Comparison of ENCODE assay signal across 8 mouse cellular contexts in genomic region chr3:95284062-95284461, GRCm38 (mm10). TPM values are rescaled to one million over a fixed set of nuclear protein-coding genes. Genes with fewer than 3 reads are reported as not detected.
DNase-seq lines count a peak whose midpoint lies in the region; ATAC-seq and TF ChIP-seq lines count a peak whose summit lies in the region.

No protein-coding gene starts in this region.

- no peak for DNase-seq in kidney, adult 2 months
- no peak for DNase-seq in kidney, postnatal 14 days
- no peak for DNase-seq in T-cell, adult 2 months (ENCODE audit: low spot score)
- no peak for DNase-seq in thymus, postnatal 10 days (ENCODE audit: low spot score in 2 of 2)
- DNase-seq in ovary, postnatal 36 days (ENCODE audit: low spot score): no peak

- 7% methylated on average over 1 of the region's 1 CpGs for WGBS in kidney, adult 2 months
- 14% methylated on average over 1 of the region's 1 CpGs for WGBS in hindbrain, embryonic 16.5 days

- TF ChIP-seq CTCF in kidney, adult 2 months (conservative IDR thresholded peaks at IDR 0.05; ENCODE audit: insufficient read depth, insufficient read length, low read depth, low read length): no peak
- no peak for TF ChIP-seq CTCF in cortical plate, adult 2 months (IDR thresholded peaks at IDR 0.05; ENCODE audit: extremely low read depth, insufficient read depth, low read length)

- H3K9me3 ChIP-seq in hindbrain, embryonic 16.5 days (ENCODE audit: control insufficient read depth, low read length): no peaks in the 10 kb centered on the region

- H3K36me3 ChIP-seq in kidney, adult 2 months (ENCODE audit: control insufficient read depth, insufficient read depth, low read length): peaks cover 6% of the 10 kb centered on the region; the same call in 1 of the 2 replicates
- H3K36me3 ChIP-seq in hindbrain, embryonic 16.5 days (ENCODE audit: control insufficient read depth, insufficient read depth, low read length): 0 out of 2 replicates have a peak, but pooled peaks cover 6% of the 10 kb centered on the region
- H3K36me3 ChIP-seq in myocyte (ENCODE audit: control insufficient read depth, insufficient read depth): no peaks in the 10 kb centered on the region

- peak overlapping the region; percentile 85 for H3K9ac ChIP-seq in hindbrain, embryonic 16.5 days (ENCODE audit: low read depth, low read length)

- H3K4me1 ChIP-seq in kidney, adult 2 months (ENCODE audit: control insufficient read depth, insufficient read depth, low read length): peaks cover 40% of the 10 kb centered on the region
- peaks cover 3% of the 10 kb centered on the region for H3K4me1 ChIP-seq in cortical plate, adult 2 months (ENCODE audit: control insufficient read depth, insufficient read depth, low read length)
- H3K4me1 ChIP-seq in hindbrain, embryonic 16.5 days (ENCODE audit: control insufficient read depth, insufficient read depth, low read depth, low read length): peaks cover 18% of the 10 kb centered on the region

- H3K27ac ChIP-seq in kidney, adult 2 months (ENCODE audit: insufficient read depth, low read depth, low read length): peak overlapping the region; percentile 87
- H3K27ac ChIP-seq in cortical plate, adult 2 months (ENCODE audit: insufficient read depth, low read length): no peak overlapping the region
- no peak overlapping the region for H3K27ac ChIP-seq in hindbrain, embryonic 16.5 days (ENCODE audit: low read depth, low read length)

- no peak for ATAC-seq in hindbrain, embryonic 16.5 days

- H3ac ChIP-seq in myocyte (ENCODE audit: control insufficient read depth, insufficient read length): peak overlapping the region; percentile 71

- TF ChIP-seq POLR2A in kidney, adult 2 months (IDR thresholded peaks at IDR 0.05; ENCODE audit: low read depth, low read length): no peak
- no peak for TF ChIP-seq POLR2A in cortical plate, adult 2 months (IDR thresholded peaks at IDR 0.05; ENCODE audit: extremely low read depth, insufficient read depth, low read length)
- no peak for TF ChIP-seq POLR2A in myocyte (IDR thresholded peaks at IDR 0.05; ENCODE audit: insufficient read length, low read depth)

- H3K4me3 ChIP-seq in kidney, adult 2 months (ENCODE audit: insufficient read depth, low read depth, low read length): peak overlapping the region; percentile 74
- H3K4me3 ChIP-seq in cortical plate, adult 2 months (ENCODE audit: insufficient read depth, low read length): peak overlapping the region; percentile 44; the same call in 1 of the 2 replicates
- H3K4me3 ChIP-seq in hindbrain, embryonic 16.5 days (ENCODE audit: low read length): peak overlapping the region; percentile 54
- peak overlapping the region; percentile 84 for H3K4me3 ChIP-seq in myocyte

- H3K4me2 ChIP-seq in hindbrain, embryonic 16.5 days (ENCODE audit: low read length): peak overlapping the region; percentile 91
- peak overlapping the region; percentile 94 for H3K4me2 ChIP-seq in myocyte (ENCODE audit: low read depth)

- peaks cover 20% of the 10 kb centered on the region for H3K79me2 ChIP-seq in myocyte (ENCODE audit: control insufficient read depth, insufficient read depth)

- H3K27me3 ChIP-seq in kidney, adult 2 months (replicated peaks; ENCODE audit: control insufficient read depth, insufficient read depth, low read length): no peaks in the 10 kb centered on the region
- no peaks in the 10 kb centered on the region for H3K27me3 ChIP-seq in hindbrain, embryonic 16.5 days (replicated peaks; ENCODE audit: control insufficient read depth, insufficient read depth, low read length)
- H3K27me3 ChIP-seq in myocyte (ENCODE audit: control insufficient read depth, insufficient read depth, insufficient read length): no peaks in the 10 kb centered on the region

TF ChIP-seq in myocyte, 11 proteins besides CTCF, POLR2A, EP300 and RAD21:
- no peak for TF ChIP-seq MAX (IDR thresholded peaks at IDR 0.05; ENCODE audit: low read depth)
- TF ChIP-seq TCF12 (IDR thresholded peaks at IDR 0.05; ENCODE audit: insufficient read depth, poor library complexity, severe bottlenecking): no peak
- TF ChIP-seq MYOD1 (IDR thresholded peaks at IDR 0.05; ENCODE audit: control insufficient read depth in 1 of 3, insufficient read length in 2 of 3, low read depth in 2 of 3): no peak
- no peak for TF ChIP-seq USF1 (IDR thresholded peaks at IDR 0.05; ENCODE audit: low read depth)
TF ChIP-seq in myocyte: peak in this region for 0.

RNA-seq across cellular contexts. Expression of gene Prune1, which starts 2.2 kb away (rescaled TPM):
- polyA plus RNA-seq in kidney, adult 2 months (2012; rRNA removed): 25.6 and 27.0 TPM in 2 replicates
- 24.8 and 26.2 TPM in 2 replicates for polyA plus RNA-seq in cortical plate, adult 2 months (2012; rRNA removed)
- 77.6 and 79.9 TPM in 2 replicates for polyA plus RNA-seq in hindbrain, embryonic 16.5 days (2015; fragmentation: Nextera tagmentation; extraction: Ambion mirVana)
- polyA plus RNA-seq in myocyte (2012; fragmentation: generic; extraction: Trizol): 43.1 TPM

RNA-seq across cellular contexts. Expression of gene Mindy1, which starts 2.9 kb away (rescaled TPM):
- 120 and 155 TPM in 2 replicates for polyA plus RNA-seq in kidney, adult 2 months (2012; rRNA removed)
- polyA plus RNA-seq in cortical plate, adult 2 months (2012; rRNA removed): 29.6 and 33.9 TPM in 2 replicates
- polyA plus RNA-seq in hindbrain, embryonic 16.5 days (2015; fragmentation: Nextera tagmentation; extraction: Ambion mirVana): 35.8 and 36.3 TPM in 2 replicates
- 33.3 TPM for polyA plus RNA-seq in myocyte (2012; fragmentation: generic; extraction: Trizol)

RNA-seq across cellular contexts. Expression of gene Anxa9, which starts 22.9 kb away (rescaled TPM):
- polyA plus RNA-seq in kidney, adult 2 months (2012; rRNA removed): 5.6 and 6.3 TPM in 2 replicates
- 2.3 and 2.4 TPM in 2 replicates for polyA plus RNA-seq in cortical plate, adult 2 months (2012; rRNA removed)
- polyA plus RNA-seq in hindbrain, embryonic 16.5 days (2015; fragmentation: Nextera tagmentation; extraction: Ambion mirVana): 0.35 TPM in 2 replicates
- polyA plus RNA-seq in myocyte (2012; fragmentation: generic; extraction: Trizol): 1.5 TPM

RNA-seq across cellular contexts. Expression of gene Cers2, which starts 30.5 kb away (rescaled TPM):
- polyA plus RNA-seq in kidney, adult 2 months (2012; rRNA removed): 143 and 173 TPM in 2 replicates
- polyA plus RNA-seq in cortical plate, adult 2 months (2012; rRNA removed): 101 and 110 TPM in 2 replicates
- polyA plus RNA-seq in hindbrain, embryonic 16.5 days (2015; fragmentation: Nextera tagmentation; extraction: Ambion mirVana): 97.4 and 102 TPM in 2 replicates
- 116 TPM for polyA plus RNA-seq in myocyte (2012; fragmentation: generic; extraction: Trizol)

RNA-seq across cellular contexts. Expression of gene Bnipl, which starts 33.1 kb away (rescaled TPM):
- polyA plus RNA-seq in kidney, adult 2 months (2012; rRNA removed): 0.09 and 0.41 TPM in 2 replicates
- 0.17 and 0.61 TPM in 2 replicates for polyA plus RNA-seq in cortical plate, adult 2 months (2012; rRNA removed)
- 0.20 TPM in 1 of 2 replicates, not detected in the other for polyA plus RNA-seq in hindbrain, embryonic 16.5 days (2015; fragmentation: Nextera tagmentation; extraction: Ambion mirVana)
- polyA plus RNA-seq in myocyte (2012; fragmentation: generic; extraction: Trizol): 0.31 TPM
